Mouse (Mus musculus) thymus, postnatal 14 days (tissue): ENCODE results near the gene Dcpp1.

Source experiments
- DNase-seq: peaks from one replicate; pipeline ENCODE4 v3.0.0; 2021

The Dcpp1 gene

DNA sequence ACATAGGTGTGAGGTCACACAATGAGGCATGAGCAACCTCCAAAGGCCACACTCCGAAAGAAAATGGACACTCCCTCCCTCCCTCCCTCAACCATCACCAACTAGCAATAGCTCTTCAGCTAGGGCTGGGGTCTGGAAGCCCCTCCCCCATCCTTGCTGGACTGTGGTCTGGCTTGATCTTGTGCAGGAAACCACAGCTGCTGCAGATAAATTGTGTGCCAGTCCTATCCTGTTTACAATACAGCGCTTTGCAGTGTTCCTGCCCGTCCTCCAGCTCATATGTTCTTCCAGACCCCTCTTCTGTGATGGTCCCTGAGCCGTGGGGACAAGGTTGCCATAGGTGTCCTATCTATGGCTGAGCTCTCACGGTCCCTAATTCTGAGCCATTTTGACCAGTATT is 50.5 kb downstream of the Dcpp1 start:
- DNase-seq: no peak
